Mouse (Mus musculus) Muller cell, postnatal 12 days (primary cell): Measurements from ENCODE around the gene Ifit1.
"Not testable (repeated sequence)": the region's sequence is repeated elsewhere in the genome, so short reads cannot be mapped to it uniquely, and the experiment has no call there.

ENCODE experiments used
- DNase-seq: peaks from one replicate; pipeline ENCODE4 v3.0.0-alpha.2; 2015; ENCODE audit errors: inconsistent ontology term

Ifit1 gene

DNA sequence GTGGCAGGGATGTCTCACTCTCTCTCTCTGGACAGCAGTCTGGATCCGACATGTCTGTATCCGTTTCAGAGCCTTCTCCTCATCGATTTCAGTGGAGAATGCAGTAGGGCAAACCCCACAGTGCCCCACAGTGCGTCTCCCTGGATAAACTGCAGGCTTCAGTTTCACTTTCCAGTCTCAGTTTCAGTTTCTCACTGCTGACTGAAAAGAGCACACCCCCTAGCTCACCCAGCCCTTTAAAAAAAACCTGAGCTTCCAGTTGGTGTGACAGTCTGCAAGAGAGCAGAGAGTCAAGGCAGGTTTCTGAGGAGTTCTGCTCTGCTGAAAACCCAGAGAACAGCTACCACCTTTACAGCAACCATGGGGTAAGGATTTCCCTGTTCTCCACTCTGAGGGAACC is at the start of gene Ifit1, which contains the start of gene Ifit1bl2:
Gene Ifit1 (plus strand): TSS at position 249 of the 400 bp plus-strand sequence.
Gene Ifit1bl2 (minus strand): TSS at position 121 of the 400 bp plus-strand sequence.
- DNase-seq: peak; percentile 44

- DNase-seq: no peak
Observed at GRCm38 (mm10) chr19:34593456-34593855, 47.2 kb upstream of the Ifit1 start.

- DNase-seq: not testable (repeated sequence)
Observed at GRCm38 (mm10) chr19:34594523-34594922, 46.1 kb upstream of the Ifit1 start.

DNA sequence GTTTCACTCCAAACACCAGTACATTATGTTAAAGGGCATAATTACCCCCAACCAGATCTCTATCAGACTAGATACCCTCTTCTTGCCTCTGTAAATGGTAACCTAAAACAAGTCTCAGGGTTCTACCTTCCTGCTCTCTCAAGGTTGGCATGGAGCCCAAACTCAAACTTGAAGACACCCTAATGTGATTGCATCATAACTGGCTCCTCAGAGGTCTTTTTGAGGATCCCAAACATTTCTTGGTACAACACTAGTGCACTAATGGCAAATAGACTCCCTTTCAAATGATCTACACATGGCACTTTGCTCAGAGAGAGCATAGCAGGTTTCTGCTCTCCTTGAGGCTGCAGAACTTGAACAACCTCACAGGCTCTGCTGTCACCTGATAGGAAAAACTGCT is 43.9 kb upstream of the Ifit1 start:
- DNase-seq: no peak

DNA sequence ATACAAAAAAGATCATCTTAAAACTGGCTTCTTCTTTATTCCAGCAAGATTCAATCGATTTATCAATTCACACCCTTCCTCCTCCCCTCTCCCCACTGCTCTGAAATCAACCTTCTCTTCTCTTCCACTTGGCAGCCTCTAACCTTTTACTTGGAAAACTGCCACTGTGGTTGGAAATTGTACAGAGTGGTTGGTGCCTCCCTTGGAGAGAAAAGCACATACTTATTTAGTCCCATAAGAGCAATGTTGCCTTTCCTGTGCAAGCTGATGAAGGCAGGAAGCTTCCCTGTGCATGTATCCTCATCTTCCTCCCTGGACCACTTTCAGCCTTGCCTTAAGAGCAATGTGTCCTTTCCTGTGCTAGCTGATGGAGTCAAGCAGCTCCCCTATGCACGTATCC is 42.3 kb upstream of the Ifit1 start:
- peak; percentile 81 for DNase-seq

GRCm38 (mm10) chr19:34599250-34599649 is 41.4 kb upstream of the Ifit1 start:
- not testable (repeated sequence) for DNase-seq

- DNase-seq: not testable (repeated sequence)
Observed at GRCm38 (mm10) chr19:34601888-34602287, 38.8 kb upstream of the Ifit1 start, which contains the start of gene Ifit1bl1. TSS of gene Ifit1bl1 (minus strand) at chr19:34601956.

DNA sequence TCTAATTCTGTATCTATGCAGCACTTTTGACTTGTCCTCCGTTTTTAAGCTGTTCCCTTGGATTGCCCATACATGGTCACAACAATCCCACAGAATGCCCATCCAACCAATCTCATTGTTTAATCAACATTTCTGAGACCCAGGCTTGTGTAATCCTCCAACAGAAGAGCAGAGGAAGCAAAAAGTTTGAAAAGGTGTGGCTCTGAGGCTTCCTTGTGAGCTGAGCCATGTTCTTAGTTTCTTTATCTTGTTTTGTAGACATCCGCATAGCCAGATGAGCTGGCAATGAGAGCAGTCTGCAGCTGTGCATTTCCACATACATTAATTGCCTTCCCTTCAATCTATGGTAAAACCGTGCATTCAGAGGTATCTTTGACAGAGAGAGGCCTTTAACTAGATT is 35.2 kb upstream of the Ifit1 start:
- DNase-seq: no peak

GRCm38 (mm10) chr19:34607237-34608051 is 33.2 kb upstream of the Ifit1 start, which contains the start of gene Ifit3b:
TSS of gene Ifit3b (plus strand) at chr19:34607970.
- peak; percentile 93 for DNase-seq

DNA sequence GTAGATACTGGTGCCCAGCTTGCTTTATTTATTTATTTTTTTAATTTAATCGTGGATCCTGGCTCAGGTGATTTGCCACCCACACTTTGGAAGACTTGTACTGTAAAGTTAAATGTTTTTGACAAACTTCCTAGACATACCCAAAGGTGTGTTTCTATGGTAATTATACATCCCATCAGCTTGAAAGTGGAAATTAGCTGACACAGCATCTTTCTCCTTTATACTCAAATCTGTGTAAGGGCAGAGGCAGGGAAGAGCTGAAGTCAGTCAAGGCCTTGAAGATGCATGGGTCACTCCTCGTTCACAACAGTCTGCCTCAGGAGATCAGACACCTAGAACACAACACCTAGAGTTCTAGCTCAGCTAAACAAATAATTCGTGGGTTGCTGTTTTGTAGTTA is 30.6 kb upstream of the Ifit1 start:
- not testable (repeated sequence) for DNase-seq

DNA sequence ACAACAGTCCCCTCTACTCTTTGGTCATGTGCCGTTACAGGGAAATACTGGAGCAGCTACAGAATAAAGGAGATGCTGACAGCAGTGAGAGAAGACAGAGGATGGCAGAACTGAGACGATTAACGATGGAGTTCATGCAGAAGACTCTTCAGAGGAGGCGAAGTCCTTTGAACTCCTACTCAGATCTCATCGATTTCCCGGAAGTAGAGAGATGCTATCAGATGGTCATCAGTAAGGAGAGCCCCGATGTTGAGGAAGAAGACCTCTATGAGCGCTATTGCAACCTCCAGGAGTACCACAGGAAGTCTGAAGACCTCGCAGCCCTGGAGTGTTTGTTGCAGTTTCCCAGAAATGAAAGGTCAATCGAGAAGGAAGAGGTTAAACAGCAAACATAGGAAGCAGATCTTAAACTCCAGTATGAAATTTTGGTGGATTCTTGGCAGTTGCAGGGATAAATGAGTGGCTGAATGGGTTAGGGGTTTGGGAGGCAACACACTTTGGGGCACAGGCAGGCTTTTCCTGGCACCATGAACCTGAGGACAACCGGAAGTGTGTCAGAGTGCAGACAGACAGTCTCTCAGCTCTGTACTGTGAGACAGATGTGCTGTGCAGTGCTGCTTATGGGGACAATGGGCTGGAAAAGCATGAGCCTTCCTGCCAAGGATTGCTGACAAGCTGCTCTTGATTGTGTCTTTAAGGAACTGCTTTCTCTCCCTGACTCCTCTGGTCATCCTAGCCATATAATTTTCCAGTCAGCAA is 28.2 kb upstream of the Ifit1 start:
- DNase-seq: not testable (repeated sequence)

GRCm38 (mm10) chr19:34620871-34621270 is 19.8 kb upstream of the Ifit1 start:
- peak; percentile 52 for DNase-seq

GRCm38 (mm10) chr19:34623781-34624180 is 16.9 kb upstream of the Ifit1 start:
- no peak for DNase-seq

GRCm38 (mm10) chr19:34624663-34625062 is 16.0 kb upstream of the Ifit1 start:
- no peak for DNase-seq

DNA sequence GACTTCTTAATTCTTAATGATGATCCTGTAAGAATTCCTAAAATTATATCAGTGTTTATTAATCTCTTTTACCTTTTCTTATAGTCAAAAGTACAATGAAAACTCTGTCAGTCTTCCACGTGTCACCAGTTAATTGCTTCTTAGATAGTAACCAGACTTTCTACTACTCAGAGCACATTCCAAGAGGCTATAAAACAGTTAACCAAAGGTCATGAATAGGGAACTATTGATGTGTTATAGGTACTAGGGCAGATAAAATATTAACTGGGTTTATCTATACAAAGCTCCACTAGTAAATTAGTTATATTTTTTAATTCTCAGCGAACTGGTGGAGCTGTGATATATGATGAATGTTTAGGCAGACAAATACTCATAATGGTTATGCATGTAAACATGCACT is 13.2 kb upstream of the Ifit1 start:
- DNase-seq: no peak

DNA sequence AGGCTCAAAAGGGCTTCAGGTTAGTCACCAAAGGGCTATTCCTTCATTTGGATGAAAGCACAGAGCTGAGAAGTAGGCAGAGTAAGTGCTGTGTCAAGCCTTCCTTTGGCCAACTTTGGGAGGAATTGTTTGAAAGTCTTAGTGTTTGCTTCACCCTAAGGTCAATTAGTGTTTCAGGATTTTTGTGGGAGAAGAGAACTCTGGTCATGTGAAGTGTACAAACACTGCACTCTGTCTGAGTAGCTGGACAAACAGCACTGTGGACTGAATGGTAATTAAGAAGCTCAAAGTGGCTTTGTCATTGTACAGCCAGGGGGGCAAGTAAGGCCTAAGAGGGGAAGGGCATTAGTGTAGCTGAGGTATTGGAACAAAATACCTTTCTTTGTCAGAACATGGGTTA is 9.2 kb upstream of the Ifit1 start:
- DNase-seq: no peak

DNA sequence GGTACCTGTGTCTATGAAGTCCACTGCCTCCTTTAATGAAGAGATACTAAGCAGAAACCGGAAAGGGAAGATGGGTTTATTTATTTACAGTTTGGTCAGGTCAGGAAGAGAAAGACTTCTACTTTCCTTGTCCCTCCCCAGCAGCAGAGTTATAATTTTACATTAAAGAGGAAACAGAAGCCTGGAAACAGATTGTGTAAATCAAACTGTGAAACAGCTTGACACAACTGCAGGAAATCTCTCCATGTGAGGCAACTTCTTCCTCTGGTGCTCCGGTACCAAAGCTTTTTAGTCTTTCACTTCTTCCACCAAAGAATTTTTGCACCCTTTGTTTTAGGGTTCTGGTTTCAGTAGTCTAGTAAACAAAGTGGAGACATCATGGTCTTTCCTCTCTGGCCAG is 7.2 kb upstream of the Ifit1 start:
- no peak for DNase-seq

DNA sequence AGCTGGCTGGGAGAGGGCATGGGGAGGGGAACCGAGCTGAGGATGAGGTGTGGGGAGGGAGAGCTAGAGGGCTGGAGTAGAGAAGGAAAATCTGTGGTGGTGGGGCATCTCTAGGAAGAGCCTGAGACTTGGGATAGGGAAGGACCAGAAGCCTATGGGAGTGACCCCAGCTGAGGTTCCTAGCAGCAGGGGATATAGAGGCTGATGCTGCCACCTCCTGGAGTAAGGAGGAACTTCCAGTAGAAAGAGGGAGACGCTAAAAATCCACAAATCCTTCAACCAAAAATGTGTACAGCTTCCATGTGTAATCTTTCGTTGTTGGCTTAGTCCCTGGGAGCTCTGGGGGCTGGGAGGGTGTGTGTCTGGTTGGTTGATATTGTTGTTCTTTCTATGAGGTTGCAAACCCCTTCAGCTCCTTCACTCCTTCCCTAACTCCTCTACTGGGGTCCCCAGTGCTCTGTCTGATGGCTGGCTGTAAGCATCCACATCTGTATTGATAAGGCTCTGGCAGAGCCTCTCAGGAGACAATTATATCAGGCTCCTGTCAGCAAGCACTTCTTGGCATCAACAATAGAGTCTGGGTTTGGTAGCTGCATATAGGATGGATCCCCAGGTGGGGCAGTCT is 3.6 kb upstream of the Ifit1 start:
- DNase-seq: peak; percentile 31

GRCm38 (mm10) chr19:34642616-34643015 is 1.9 kb downstream of the Ifit1 start:
- DNase-seq: no peak

DNA sequence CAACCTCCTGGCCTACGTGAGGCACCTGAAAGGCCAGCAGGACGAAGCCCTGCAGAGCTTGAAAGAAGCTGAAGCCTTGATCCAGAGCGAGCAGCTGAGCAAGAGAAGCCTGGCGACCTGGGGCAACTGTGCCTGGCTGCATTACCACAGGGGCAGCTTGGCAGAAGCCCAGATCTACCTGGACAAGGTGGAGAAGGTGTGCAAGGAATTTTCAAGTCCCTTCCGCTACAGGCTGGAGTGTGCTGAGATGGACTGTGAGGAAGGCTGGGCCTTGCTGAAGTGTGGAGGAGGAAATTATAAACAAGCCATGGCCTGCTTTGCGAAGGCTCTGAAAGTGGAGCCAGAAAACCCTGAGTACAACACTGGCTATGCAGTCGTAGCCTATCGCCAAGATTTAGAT is 7.0 kb downstream of the Ifit1 start:
- DNase-seq: not testable (repeated sequence)

GRCm38 (mm10) chr19:34650276-34650675 is 9.6 kb downstream of the Ifit1 start:
- DNase-seq: no peak

- no peak for DNase-seq
Observed at GRCm38 (mm10) chr19:34650997-34651396, 10.3 kb downstream of the Ifit1 start.
